Mouse (Mus musculus) adrenal gland, adult 2 months (tissue): ENCODE results near the gene Begain. TPM values are rescaled to one million over a fixed set of nuclear protein-coding genes. Genes with fewer than 3 reads are reported as not detected.

ENCODE experiments used
- DNase-seq: peaks from one replicate; pipeline ENCODE4 v3.0.0; 2021
- long read RNA-seq: library from polyadenylated mRNA; stranded (forward); transcript quantifications from one replicate; pipeline ENCODE4 v2.0.0, GENCODE M21; 2021
- polyA plus RNA-seq: library from polyadenylated mRNA; depleted of rRNA; stranded (reverse); fragments of >200 nt; gene quantifications from 2 replicates; pipeline ENCODE4 v1.2.3, GENCODE M21; 2012; rRNA removed
- total RNA-seq, 2 experiments: library from RNA; stranded (reverse); gene quantifications; 2 replicates each; pipeline ENCODE4 v1.2.3; 2021

Begain gene
- total RNA-seq, result 1 to 10 TPM; 3.9 to 5.5 TPM
- polyA plus RNA-seq, result 3.3 and 8.2 TPM in 2 replicates
- long read RNA-seq, result 0 reads

GRCm38 (mm10) chr12:109068167-109068653 lies at the start of gene Begain:
Begain (minus strand) TSS chr12:109068217.
- DNase-seq, result no peak

DNA sequence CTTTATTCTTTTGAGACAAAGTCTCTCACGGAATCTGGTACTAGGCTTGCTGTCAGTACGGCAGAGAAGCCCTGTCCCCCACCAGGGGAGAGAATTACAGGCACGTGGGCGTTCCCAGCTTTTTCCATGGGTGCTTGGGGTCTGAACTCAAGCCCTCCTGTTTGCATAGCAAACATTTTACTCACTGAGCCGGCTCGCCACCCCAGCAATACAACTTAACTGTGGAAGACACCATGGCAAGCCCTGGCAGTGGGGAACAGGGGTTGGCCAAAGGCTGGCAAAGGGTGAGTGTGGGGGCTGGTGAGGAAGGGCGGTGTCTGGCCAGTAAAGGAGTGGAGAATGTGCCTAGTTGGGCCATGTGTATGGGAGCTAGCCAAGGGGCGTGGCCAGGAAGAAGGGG lies 47.7 kb upstream of the Begain start:
- no peak for DNase-seq

DNA sequence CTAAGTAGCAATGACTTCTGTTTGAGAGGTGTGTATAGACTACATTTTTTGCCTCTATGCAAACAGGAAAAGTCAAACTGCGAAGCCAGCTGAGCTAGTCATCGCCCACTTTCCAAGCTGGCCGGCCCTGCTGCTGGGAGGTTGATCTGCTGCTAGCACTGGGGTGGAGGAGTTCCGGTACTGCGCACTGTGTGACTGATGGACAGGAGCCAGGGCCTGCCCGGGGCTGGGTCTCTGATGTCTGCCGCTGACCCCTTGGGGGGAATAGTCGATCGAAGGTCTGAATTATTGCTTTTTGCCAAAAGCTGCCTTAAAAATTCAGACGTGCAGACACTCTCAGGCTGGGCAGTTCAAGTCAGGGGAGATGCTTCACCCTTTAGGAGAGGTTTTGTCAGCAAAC lies 47.1 kb upstream of the Begain start:
- no peak for DNase-seq

- DNase-seq, result no peak
Measured at GRCm38 (mm10) chr12:109112996-109113592, 45.1 kb upstream of the Begain start.

GRCm38 (mm10) chr12:109112354-109112995 lies 44.5 kb upstream of the Begain start:
- DNase-seq, result no peak

GRCm38 (mm10) chr12:109108911-109109310 lies 40.9 kb upstream of the Begain start:
- DNase-seq, result no peak

DNA sequence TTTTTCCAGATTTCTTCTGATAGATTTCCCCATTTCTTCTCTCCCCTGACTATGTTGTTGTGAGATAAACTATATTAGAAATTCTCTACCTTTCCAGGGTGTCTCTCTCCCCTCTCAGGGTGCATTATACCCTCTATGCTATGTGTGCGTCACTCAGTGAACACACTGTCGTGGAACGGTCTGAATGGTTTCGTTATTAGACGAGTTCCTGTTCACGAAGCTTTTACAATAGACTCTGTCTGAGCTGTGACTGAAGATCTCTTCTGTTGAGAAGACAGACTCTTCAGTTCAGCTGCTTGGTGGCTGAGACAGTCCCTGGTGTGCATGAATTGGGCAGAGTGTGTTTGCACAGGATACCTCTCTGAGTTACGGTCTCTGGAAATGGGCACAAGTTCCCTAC lies 32.4 kb upstream of the Begain start:
- no peak for DNase-seq

- DNase-seq, result no peak
Measured at GRCm38 (mm10) chr12:109090456-109091130, 22.6 kb upstream of the Begain start.

DNA sequence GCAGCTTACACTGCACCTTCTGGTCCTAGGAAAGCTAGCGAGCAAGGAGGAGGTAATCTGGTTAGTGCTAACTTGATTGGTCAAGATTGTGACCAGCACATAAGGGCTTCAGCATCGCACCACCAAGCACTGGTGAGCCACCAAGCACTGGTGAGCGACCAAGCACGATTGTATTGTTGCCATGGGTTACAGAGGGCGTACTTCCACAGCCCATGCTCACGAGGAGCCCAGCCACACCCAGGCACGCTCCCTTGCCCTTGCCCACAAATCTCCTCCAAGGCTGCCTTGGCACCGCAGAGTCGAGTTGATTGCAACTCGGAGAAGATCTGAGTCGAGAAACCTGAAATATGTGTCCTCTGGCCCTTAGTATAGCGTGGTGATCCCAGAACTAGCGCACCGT lies 22.0 kb upstream of the Begain start:
- DNase-seq, result no peak

- DNase-seq, result no peak
Measured at GRCm38 (mm10) chr12:109086111-109086510, 18.1 kb upstream of the Begain start.

DNA sequence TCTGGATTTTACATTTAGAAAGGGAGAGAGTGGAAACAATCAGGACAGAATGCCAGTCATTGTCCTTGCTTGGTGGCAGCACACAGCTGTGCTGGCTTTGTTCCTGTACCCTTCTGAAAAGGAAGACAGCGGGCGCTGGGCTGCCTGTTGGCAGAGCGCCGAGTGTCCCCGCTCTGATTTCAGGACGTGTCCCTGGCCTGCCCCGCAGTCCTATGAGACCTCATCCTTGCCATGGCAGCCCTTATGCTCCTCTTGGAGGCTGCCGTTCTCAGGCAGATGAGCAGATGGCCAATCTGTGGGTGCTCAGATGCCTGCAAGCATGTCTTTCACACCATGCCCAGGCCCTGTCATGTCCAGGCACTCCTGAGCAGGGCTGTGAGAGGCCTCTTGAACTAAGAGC lies 17.7 kb upstream of the Begain start:
- DNase-seq, result peak; percentile 10

DNA sequence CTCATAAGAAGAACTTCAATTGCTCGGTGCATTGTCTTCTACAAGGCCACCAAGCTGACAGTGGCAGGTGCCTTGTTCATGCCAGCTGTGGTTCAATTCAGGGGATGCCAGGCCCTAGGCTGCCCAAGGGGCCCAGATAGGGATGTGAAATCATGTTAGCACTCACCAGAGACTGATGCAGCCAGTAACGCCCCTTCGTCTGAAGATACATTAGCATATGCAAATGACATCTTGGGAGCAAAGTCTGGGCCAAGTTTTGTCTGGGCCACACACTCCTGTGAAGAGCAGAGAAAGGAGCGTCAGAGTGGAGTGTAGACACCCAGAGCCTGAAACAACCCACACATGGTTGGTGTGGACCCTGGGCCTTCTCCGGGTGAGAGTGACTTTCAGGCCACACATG lies 17.0 kb upstream of the Begain start:
- DNase-seq, result no peak

DNA sequence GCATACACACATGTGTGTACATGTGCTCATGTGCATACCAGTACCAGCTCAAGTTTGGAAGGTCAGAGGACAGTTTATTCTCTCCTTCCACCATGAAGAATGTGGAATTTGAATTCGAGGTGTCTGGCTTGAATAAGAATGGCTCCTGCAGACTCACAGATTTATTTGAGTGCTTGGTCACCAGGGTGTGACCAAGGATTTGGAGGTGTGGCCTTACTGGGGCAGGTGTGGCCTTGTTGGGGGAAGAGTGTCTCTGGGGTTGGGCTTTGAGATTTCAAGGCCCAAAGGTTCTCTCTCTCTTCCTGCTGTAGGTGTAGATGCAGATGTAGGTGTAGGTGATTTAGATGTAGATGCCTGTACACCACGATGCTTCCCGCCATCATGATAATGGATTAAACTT lies 15.5 kb upstream of the Begain start:
- DNase-seq, result no peak

GRCm38 (mm10) chr12:109077036-109077435 lies 9.0 kb upstream of the Begain start:
- DNase-seq, result no peak

GRCm38 (mm10) chr12:109074777-109075285 lies 6.8 kb upstream of the Begain start:
- DNase-seq, result no peak

GRCm38 (mm10) chr12:109074106-109074505 lies 6.1 kb upstream of the Begain start:
- DNase-seq, result no peak

- no peak for DNase-seq
Measured at GRCm38 (mm10) chr12:109071248-109071647, 3.2 kb upstream of the Begain start.

- no peak for DNase-seq
Measured at GRCm38 (mm10) chr12:109069751-109070150, 1.7 kb upstream of the Begain start.

DNA sequence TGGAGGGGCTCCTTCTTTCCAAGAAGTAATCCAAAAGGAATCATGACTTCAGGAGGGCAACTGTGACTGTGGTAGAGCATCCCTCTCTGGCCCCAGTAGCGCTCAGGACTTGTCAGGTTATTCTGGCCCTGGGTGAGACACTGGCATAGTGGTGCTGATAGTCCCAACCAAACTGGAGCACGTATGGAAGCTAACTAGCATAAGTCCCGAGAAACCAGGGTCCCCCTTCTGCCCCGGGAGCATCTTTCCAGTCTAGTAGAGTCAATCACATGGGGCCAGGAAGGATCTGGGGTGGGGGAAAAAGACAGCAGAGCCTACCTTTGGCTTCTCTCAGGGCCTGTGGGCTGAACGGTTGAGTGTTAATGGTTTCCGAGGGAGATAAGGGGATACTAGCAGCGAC lies 721 bp upstream of the Begain start:
- no peak for DNase-seq

- DNase-seq, result peak; percentile 75
Measured at GRCm38 (mm10) chr12:109067561-109068135, 369 bp downstream of the Begain start.

DNA sequence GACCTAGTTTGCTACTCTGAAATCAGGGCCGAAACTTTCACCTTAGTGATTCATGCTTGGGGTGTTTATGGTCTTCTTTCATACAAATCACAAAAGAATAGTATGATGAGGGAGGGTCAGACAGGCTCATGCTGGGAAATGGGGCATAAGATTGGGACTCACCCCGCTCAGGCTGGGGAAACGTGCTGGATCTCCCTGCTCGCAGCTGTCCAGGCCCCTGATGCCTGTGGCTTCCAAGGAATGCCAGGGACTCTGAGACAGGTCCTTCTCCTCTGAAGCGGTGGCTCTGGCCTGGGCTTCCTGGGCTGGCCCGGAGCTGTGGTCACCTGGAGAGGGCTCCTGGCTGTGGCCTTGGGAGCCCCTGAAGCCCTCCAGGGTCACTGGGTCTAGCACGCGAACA lies 9.4 kb downstream of the Begain start:
- no peak for DNase-seq

- DNase-seq, result no peak
Measured at GRCm38 (mm10) chr12:109057736-109058135, 10.3 kb downstream of the Begain start.
